Mouse (Mus musculus) CH12.LX (cell line): ENCODE results near the gene Baiap3. TPM values are rescaled to one million over a fixed set of nuclear protein-coding genes. Genes with fewer than 3 reads are reported as not detected.

ENCODE experiments used
- DNase-seq: peaks from one replicate; pipeline ENCODE4 v3.0.0-alpha.2; 2013; ENCODE audit errors: extremely low read depth
- H3K27ac ChIP-seq: 2 replicates; pipeline ENCODE4 v1.5.1; 2012; ENCODE audit warnings: low read depth, mild to moderate bottlenecking, control low read depth, moderate library complexity; ENCODE audit not compliant: insufficient read depth
- H3K27me3 ChIP-seq: replicated peaks from 2 replicates; pipeline ENCODE3; 2012; ENCODE audit warnings: inconsistent platforms
- H3K36me3 ChIP-seq, 2 experiments: replicated peaks in 1 of 2; 2 replicates each; pipeline versions ENCODE3 to v1.6.1; 2012; ENCODE audit warnings: inconsistent platforms in 1 of 2, low read length in 1 of 2, mild to moderate bottlenecking in 1 of 2, mixed read lengths in 1 of 2, moderate library complexity in 1 of 2; ENCODE audit not compliant: control insufficient read depth in 1 of 2, insufficient read depth in 1 of 2
- H3K4me1 ChIP-seq, 2 experiments: 2 replicates each; pipeline ENCODE4 v1.6.1; 2012; ENCODE audit warnings: inconsistent platforms in 1 of 2, moderate library complexity in 1 of 2; ENCODE audit not compliant: insufficient read depth in 2 of 2, control insufficient read depth in 1 of 2
- H3K4me2 ChIP-seq: 2 replicates; pipeline ENCODE4 v1.6.1; 2012; ENCODE audit warnings: low read depth, mild to moderate bottlenecking, control low read depth; ENCODE audit not compliant: poor library complexity, insufficient read depth, severe bottlenecking
- H3K4me3 ChIP-seq, 3 experiments: fragments of 150-350 bp in 1 of 3; sonication (generic) in 1 of 3; replicated peaks in 1 of 3; 2 replicates each; pipeline versions ENCODE3 to v1.5.1; 2011 to 2012; ENCODE audit warnings: low read depth in 2 of 3, low read length in 2 of 3, mild to moderate bottlenecking in 2 of 3, moderate library complexity in 2 of 3, control low read depth in 1 of 3, improper control_type of control experiment in 1 of 3, inconsistent platforms in 1 of 3, mixed read lengths in 1 of 3; ENCODE audit not compliant: poor library complexity in 1 of 3
- H3K79me2 ChIP-seq: replicated peaks from 2 replicates; pipeline ENCODE4 v1.6.1; 2012; ENCODE audit warnings: mild to moderate bottlenecking, moderate library complexity; ENCODE audit not compliant: control insufficient read depth, poor library complexity, insufficient read depth, severe bottlenecking; ENCODE audit errors: extremely low read depth
- H3K9ac ChIP-seq: 2 replicates; pipeline ENCODE4 v1.6.1; 2012; ENCODE audit warnings: low read depth, mild to moderate bottlenecking, control low read depth, moderate library complexity; ENCODE audit not compliant: insufficient read depth
- H3K9me3 ChIP-seq: replicated peaks from 2 replicates; pipeline ENCODE3; 2012; ENCODE audit warnings: low read length, inconsistent platforms, mixed read lengths
- CTCF ChIP-seq, 2 experiments: IDR thresholded peaks in 1 of 2; conservative IDR thresholded peaks in 1 of 2; 2 replicates each; pipeline ENCODE4 v1.5.1; 2011 to 2012; ENCODE audit warnings: low read depth in 2 of 2, low read length in 2 of 2, improper control_type of control experiment in 1 of 2, inconsistent platforms in 1 of 2, mild to moderate bottlenecking in 1 of 2, moderate library complexity in 1 of 2
- E2F4 ChIP-seq: IDR thresholded peaks from 2 replicates; pipeline ENCODE4 v1.6.1; 2011; ENCODE audit warnings: low read depth, low read length, improper control_type of control experiment; ENCODE audit not compliant: insufficient replicate concordance
- ELF1 ChIP-seq: IDR thresholded peaks from 2 replicates; pipeline ENCODE4 v1.6.1; 2014; ENCODE audit warnings: low read depth, mild to moderate bottlenecking, inconsistent platforms, low read length, improper control_type of control experiment
- ETS1 ChIP-seq: conservative IDR thresholded peaks from 2 replicates; pipeline ENCODE4 v1.6.1; 2012; ENCODE audit warnings: low read depth, mild to moderate bottlenecking, inconsistent platforms, low read length, improper control_type of control experiment, moderate library complexity
- GABPA ChIP-seq: IDR thresholded peaks from 2 replicates; pipeline ENCODE4 v1.6.1; 2012; ENCODE audit warnings: low read depth, low read length, improper control_type of control experiment, inconsistent platforms; ENCODE audit not compliant: insufficient replicate concordance
- HCFC1 ChIP-seq: IDR thresholded peaks from 2 replicates; pipeline ENCODE4 v1.6.1; 2012; ENCODE audit warnings: low read depth, mild to moderate bottlenecking, inconsistent platforms, low read length, improper control_type of control experiment
- IRF4 ChIP-seq: IDR thresholded peaks from 2 replicates; pipeline ENCODE4 v1.6.1; 2014; ENCODE audit warnings: low read depth, mild to moderate bottlenecking, inconsistent platforms, low read length, improper control_type of control experiment
- JUN ChIP-seq: IDR thresholded peaks from 2 replicates; pipeline ENCODE4 v1.6.1; 2011; ENCODE audit warnings: low read depth, mild to moderate bottlenecking, low read length, improper control_type of control experiment, moderate library complexity; ENCODE audit not compliant: insufficient read depth
- JUND ChIP-seq: conservative IDR thresholded peaks from 2 replicates; pipeline ENCODE4 v1.6.1; 2011; ENCODE audit warnings: low read depth, low read length, improper control_type of control experiment
- MAFK ChIP-seq: IDR thresholded peaks from 2 replicates; pipeline ENCODE4 v1.6.1; 2011; ENCODE audit warnings: low read length, improper control_type of control experiment; ENCODE audit not compliant: insufficient replicate concordance
- MAZ ChIP-seq: IDR thresholded peaks from 2 replicates; pipeline ENCODE4 v1.6.1; 2012; ENCODE audit warnings: low read depth, mild to moderate bottlenecking, inconsistent platforms, low read length, improper control_type of control experiment, moderate library complexity
- MXI1 ChIP-seq: IDR thresholded peaks from 2 replicates; pipeline ENCODE4 v1.6.1; 2011; ENCODE audit warnings: mild to moderate bottlenecking, low read depth, low read length, improper control_type of control experiment
- MYC ChIP-seq: IDR thresholded peaks from 2 replicates; pipeline ENCODE4 v1.6.1; 2011; ENCODE audit warnings: low read depth, mild to moderate bottlenecking, improper control_type of control experiment, low read length
- PAX5 ChIP-seq: IDR thresholded peaks from 2 replicates; pipeline ENCODE4 v1.6.1; 2012; ENCODE audit warnings: low read length, inconsistent platforms, mixed read lengths
- POLR2AphosphoS2 ChIP-seq: IDR thresholded peaks from 2 replicates; pipeline ENCODE4 v1.6.1; 2011; ENCODE audit warnings: low read depth, low read length, improper control_type of control experiment
- SIN3A ChIP-seq: IDR thresholded peaks from 2 replicates; pipeline ENCODE4 v1.6.1; 2012; ENCODE audit warnings: low read length, improper control_type of control experiment, inconsistent platforms
- TBP ChIP-seq: conservative IDR thresholded peaks from 2 replicates; pipeline ENCODE4 v1.6.1; 2011; ENCODE audit warnings: low read depth, low read length, improper control_type of control experiment
- TCF12 ChIP-seq: IDR thresholded peaks from 2 replicates; pipeline ENCODE4 v1.6.1; 2014; ENCODE audit warnings: low read depth, mild to moderate bottlenecking, inconsistent platforms, low read length, improper control_type of control experiment
- UBTF ChIP-seq: IDR thresholded peaks from 2 replicates; pipeline ENCODE4 v1.6.1; 2012; ENCODE audit warnings: low read depth, mild to moderate bottlenecking, inconsistent platforms, low read length, improper control_type of control experiment, moderate library complexity
- USF1 ChIP-seq: IDR thresholded peaks from 2 replicates; pipeline ENCODE4 v1.6.1; 2014; ENCODE audit warnings: low read depth, mild to moderate bottlenecking, inconsistent platforms, low read length, improper control_type of control experiment
- ZNF384 ChIP-seq: IDR thresholded peaks from 2 replicates; pipeline ENCODE4 v1.6.1; 2012; ENCODE audit warnings: low read depth, low read length, improper control_type of control experiment, inconsistent platforms
- dilution Hi-C: fragments of 300-500 bp; cut with MboI; formaldehyde crosslinking; loops from 2 replicates; pipeline ENCODE4 v1.14.3; 2020; ENCODE audit warnings: low sequenced_read_pairs; ENCODE audit not compliant: extremely low pct_unique_long_range_greater_than_20kb, extremely low pct_ligation_motif_present
- in situ Hi-C: fragments of 300-500 bp; cut with MboI; formaldehyde crosslinking; loops from 3 replicates; pipeline ENCODE4 v1.14.3; 2019; ENCODE audit warnings: low sequenced_read_pairs, low pct_ligation_motif_present, low pct_unique_long_range_greater_than_20kb, mixed read lengths
- polyA plus RNA-seq: library from polyadenylated mRNA; unstranded; fragments of >175 nt; gene quantifications from 2 replicates; pipeline ENCODE4 v1.2.1, GENCODE M21; 2012; ENCODE audit warnings: low read depth; ENCODE audit not compliant: insufficient read length
- total RNA-seq, 2 experiments: library from RNA; depleted of rRNA; stranded (reverse); fragments of 300-350 nt in 1 of 2; fragments of >200 nt in 1 of 2; gene quantifications; 2 replicates each; pipeline ENCODE4 v1.2.3; 2012 to 2014

Baiap3 gene
- total and polyA plus RNA-seq, 3 experiments: 0.19 to 0.21 TPM; not detected in 1

- TF ChIP-seq JUN (no peak), USF1 (no peak), ELF1 (no peak), PAX5 (no peak), HCFC1 (no peak), JUND (no peak), ZNF384 (no peak), TBP (0 out of 2 replicates have a peak, but pooled peaks have one; percentile 25), E2F4 (no peak), CTCF (conservative IDR thresholded peaks at IDR 0.05 in 1 of 2, IDR thresholded peaks at IDR 0.05 in 1 of 2; ENCODE audit: low read depth in 2 of 2, low read length in 2 of 2) (peak in 1 of 2 experiments; percentile 19; a peak in 1 of 4 replicates), POLR2AphosphoS2 (no peak), ETS1 (peak; percentile 57), GABPA (no peak)
Measured at GRCm38 (mm10) chr17:25224586-25225222, 31.5 kb downstream of the Baiap3 start (continued).

- peaks cover 27 to 66% of the 10 kb centered on the region in 2 experiments for H3K4me1 ChIP-seq
- no peak for TF ChIP-seq TCF12
- 0 out of 2 replicates have a peak, but pooled peaks have one; percentile 45 for TF ChIP-seq UBTF
- 0 out of 2 replicates have a peak, but pooled peaks have one; percentile 14 for TF ChIP-seq ETS1
- peak; percentile 26; the same call in 1 of the 2 replicates for TF ChIP-seq MYC
- peak; percentile 49 for TF ChIP-seq IRF4
- no peak for TF ChIP-seq MAZ
- TF ChIP-seq MXI1: peak; percentile 35; the same call in 1 of the 2 replicates
- 0 out of 2 replicates have a peak, but pooled peaks have one; percentile 35 for TF ChIP-seq MAFK
- TF ChIP-seq SIN3A: 0 out of 2 replicates have a peak, but pooled peaks have one; percentile 16
- TF ChIP-seq ZNF384: no peak
- H3K4me2 ChIP-seq: peak overlapping the region; percentile 93
- H3K9me3 ChIP-seq: no peaks in the 10 kb centered on the region
- H3K9ac ChIP-seq: peak overlapping the region; percentile 85
- peaks cover 30 to 58% of the 10 kb centered on the region in 2 experiments for H3K36me3 ChIP-seq
- peak overlapping the region; percentile 94 for H3K27ac ChIP-seq
- peaks cover 11% of the 10 kb centered on the region for H3K79me2 ChIP-seq
- in situ Hi-C loops (no loop called here), dilution Hi-C loops (no loop called here)
- peak; percentile 50 for DNase-seq
- H3K27me3 ChIP-seq: no peaks in the 10 kb centered on the region
- peak overlapping the region; percentile 61 to 71 (median 61) for H3K4me3 ChIP-seq
Measured at GRCm38 (mm10) chr17:25222951-25223601, 33.1 kb downstream of the Baiap3 start.
